Mouse (Mus musculus): Measurements from ENCODE around the gene Fat3. TPM values are rescaled to one million over a fixed set of nuclear protein-coding genes. Genes with fewer than 3 reads are reported as not detected.

The Fat3 gene
- polyA plus RNA-seq, 1 experiment from 2014 or later: 0.20 TPM

DNA sequence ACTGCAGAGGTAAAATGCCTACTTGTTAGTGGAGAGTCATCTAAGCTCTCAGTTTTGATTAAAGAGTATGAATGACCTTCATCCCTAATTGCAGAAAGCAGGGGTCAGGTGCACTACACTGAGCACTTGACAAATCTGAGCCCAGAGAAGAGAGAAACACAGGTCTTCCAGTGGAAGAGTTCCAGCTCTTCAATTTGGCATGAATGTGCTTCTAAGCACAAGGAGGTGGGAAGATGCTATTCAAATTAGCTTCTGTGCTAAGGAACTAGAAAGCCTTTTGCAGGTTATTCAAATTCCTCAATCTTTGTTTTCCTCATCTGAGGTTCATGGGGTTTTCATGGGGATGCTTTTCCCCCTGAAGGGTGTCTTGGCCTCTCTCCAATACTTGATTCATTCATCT lies 194.9 kb downstream of the Fat3 start:
- Histone ChIP-seq H3K27me3 (replicated peaks; ENCODE audit: control insufficient read depth, insufficient read depth, low read length) (no peaks in the 10 kb centered on the region), H3K36me3 (ENCODE audit: control insufficient read depth, insufficient read depth) (no peaks in the 10 kb centered on the region), H3K27ac (ENCODE audit: low read depth, low read length) (no peak overlapping the region), H3K9ac (ENCODE audit: low read depth, low read length) (no peak overlapping the region), H3K4me1 (replicated peaks; ENCODE audit: control insufficient read depth, insufficient read depth, low read length) (no peaks in the 10 kb centered on the region), H3K4me3 (ENCODE audit: low read depth, low read length) (no peak overlapping the region), H3K4me2 (replicated peaks; ENCODE audit: low read depth) (no peak overlapping the region), H3K9me3 (ENCODE audit: control insufficient read depth) (no peaks in the 10 kb centered on the region)
- ATAC-seq: no peak
- no peak for TF ChIP-seq CTCF (IDR thresholded peaks at IDR 0.05; ENCODE audit: low read depth)

DNA sequence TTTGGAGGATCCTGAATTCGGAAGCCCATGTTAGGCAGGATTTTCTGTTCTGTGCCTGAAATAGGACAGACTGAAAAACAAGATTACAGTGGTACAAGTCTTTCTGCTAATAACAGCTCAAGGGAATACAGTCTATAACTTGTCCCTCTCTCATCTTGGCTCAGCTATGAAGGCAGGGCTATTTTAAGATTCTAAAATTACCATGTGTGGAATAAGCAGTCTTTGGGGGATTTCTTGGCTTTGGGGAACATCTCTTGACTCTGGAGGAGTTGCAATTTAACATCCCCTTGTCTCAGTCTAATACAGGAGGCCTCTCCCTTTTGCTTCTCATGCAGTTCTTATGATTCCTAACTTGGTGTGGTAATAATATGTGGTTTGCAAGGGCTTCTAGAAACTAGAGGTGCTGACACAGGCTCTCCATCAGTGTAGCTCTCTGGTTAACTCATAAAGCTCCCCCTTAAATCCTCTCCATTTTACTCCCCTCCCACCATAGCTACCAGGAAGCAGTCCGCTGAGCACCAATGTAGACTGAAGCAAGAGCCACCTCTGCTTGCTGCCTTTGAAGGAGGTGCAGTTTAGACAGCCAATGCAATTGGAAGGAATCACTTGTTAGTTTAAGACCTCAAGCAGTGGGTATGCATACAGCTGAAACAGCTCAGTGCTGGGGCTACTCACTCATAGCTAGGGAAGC lies 195.5 kb downstream of the Fat3 start:
- H3K27ac ChIP-seq (ENCODE audit: low read depth, low read length): no peak overlapping the region
- WGBS: 93% methylated on average over 2 of the region's 2 CpGs

DNA sequence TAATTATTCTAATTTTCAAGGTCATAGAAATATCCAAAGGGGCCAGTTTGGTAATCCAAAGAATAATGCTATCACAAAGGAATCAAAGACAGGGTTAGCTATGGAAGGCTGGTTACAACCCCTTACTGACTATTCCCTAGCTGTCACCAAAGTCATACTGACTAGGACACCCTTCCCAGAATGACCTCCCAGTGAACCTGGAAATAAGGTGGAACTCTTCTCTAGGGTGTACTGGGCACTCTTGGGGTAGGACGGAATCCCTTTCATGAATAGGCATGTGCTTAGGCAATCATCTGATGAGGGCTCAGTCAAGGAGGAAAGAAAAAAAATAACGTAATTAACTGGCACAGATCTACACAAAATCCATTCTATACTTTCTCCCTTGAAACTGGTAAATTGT lies 196.1 kb downstream of the Fat3 start:
- Histone ChIP-seq H3K9me3 (ENCODE audit: control insufficient read depth) (no peaks in the 10 kb centered on the region), H3K4me3 (ENCODE audit: low read depth, low read length) (no peak overlapping the region), H3K4me1 (replicated peaks; ENCODE audit: control insufficient read depth, insufficient read depth, low read length) (no peaks in the 10 kb centered on the region), H3K27me3 (replicated peaks; ENCODE audit: control insufficient read depth, insufficient read depth, low read length) (no peaks in the 10 kb centered on the region), H3K36me3 (ENCODE audit: control insufficient read depth, insufficient read depth) (no peaks in the 10 kb centered on the region), H3K4me2 (replicated peaks; ENCODE audit: low read depth) (no peak overlapping the region), H3K27ac (ENCODE audit: low read depth, low read length) (no peak overlapping the region), H3K9ac (ENCODE audit: low read depth, low read length) (no peak overlapping the region)
- no peak for ATAC-seq
- WGBS: 82% methylated on average over 2 of the region's 2 CpGs
- no peak for TF ChIP-seq CTCF (IDR thresholded peaks at IDR 0.05; ENCODE audit: low read depth)

More for the DNA sequence above, 195.5 kb downstream of the Fat3 start:
- H3K4me2 ChIP-seq (replicated peaks; ENCODE audit: low read depth): no peak overlapping the region
- no peak for TF ChIP-seq CTCF (IDR thresholded peaks at IDR 0.05; ENCODE audit: low read depth)
- no peaks in the 10 kb centered on the region for H3K9me3 ChIP-seq (ENCODE audit: control insufficient read depth)
- H3K4me1 ChIP-seq (replicated peaks; ENCODE audit: control insufficient read depth, insufficient read depth, low read length): no peaks in the 10 kb centered on the region
- no peaks in the 10 kb centered on the region for H3K27me3 ChIP-seq (replicated peaks; ENCODE audit: control insufficient read depth, insufficient read depth, low read length)
- no peak overlapping the region for H3K9ac ChIP-seq (ENCODE audit: low read depth, low read length)
- H3K4me3 ChIP-seq (ENCODE audit: low read depth, low read length): no peak overlapping the region
- H3K36me3 ChIP-seq (ENCODE audit: control insufficient read depth, insufficient read depth): no peaks in the 10 kb centered on the region
- ATAC-seq: no peak

DNA sequence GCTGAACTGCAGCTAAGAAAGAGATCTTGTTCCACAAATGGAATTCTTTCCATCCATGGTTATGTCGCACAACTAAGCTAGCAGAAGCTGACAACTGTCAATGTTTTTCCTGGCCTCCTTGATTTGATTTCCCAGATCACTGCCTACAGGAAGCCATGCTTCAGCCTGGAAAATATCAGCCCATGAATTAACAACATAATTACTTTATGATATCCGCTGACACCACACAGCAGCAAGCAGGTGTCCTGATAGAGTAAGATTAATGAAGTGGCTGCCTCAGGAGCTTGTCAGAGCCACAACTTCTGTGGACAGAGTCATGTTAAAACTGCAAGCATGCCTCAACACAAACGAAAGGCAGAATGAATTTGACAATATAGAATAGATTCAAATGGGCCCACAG lies 198.6 kb downstream of the Fat3 start:
- 22% methylated on average over 3 of the region's 3 CpGs for WGBS
- TF ChIP-seq CTCF (IDR thresholded peaks at IDR 0.05; ENCODE audit: low read depth): no peak
- H3K9me3 ChIP-seq (ENCODE audit: control insufficient read depth): no peaks in the 10 kb centered on the region

DNA sequence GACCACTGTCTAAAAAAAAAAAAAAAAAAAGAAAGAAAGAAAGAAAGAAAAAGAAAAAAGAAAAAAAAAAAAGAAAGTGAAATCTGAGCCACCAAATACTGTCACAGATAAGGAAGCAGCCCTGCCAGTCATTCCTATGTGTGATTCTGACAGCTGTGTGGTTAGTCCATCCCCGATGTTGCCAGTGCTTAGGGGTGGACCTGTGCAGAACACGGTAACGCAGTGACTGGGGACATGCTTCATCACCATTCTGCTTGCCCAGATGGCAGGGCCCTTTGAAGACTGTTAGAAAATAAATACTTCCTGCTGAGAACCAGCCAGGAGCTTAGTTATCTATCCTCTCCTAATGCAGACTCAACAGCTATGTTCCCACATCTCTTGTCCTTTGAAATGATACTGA lies 203.2 kb downstream of the Fat3 start:
- Histone ChIP-seq H3K36me3 (ENCODE audit: control insufficient read depth, insufficient read depth) (no peaks in the 10 kb centered on the region), H3K9me3 (ENCODE audit: control insufficient read depth) (no peaks in the 10 kb centered on the region), H3K27ac (ENCODE audit: low read depth, low read length) (no peak overlapping the region), H3K4me1 (replicated peaks; ENCODE audit: control insufficient read depth, insufficient read depth, low read length) (no peaks in the 10 kb centered on the region), H3K4me2 (replicated peaks; ENCODE audit: low read depth) (no peak overlapping the region), H3K4me3 (ENCODE audit: low read depth, low read length) (no peak overlapping the region), H3K9ac (ENCODE audit: low read depth, low read length) (no peak overlapping the region), H3K27me3 (replicated peaks; ENCODE audit: control insufficient read depth, insufficient read depth, low read length) (no peaks in the 10 kb centered on the region)
- no peak for TF ChIP-seq CTCF (IDR thresholded peaks at IDR 0.05; ENCODE audit: low read depth)
- ATAC-seq: no peak
- WGBS: 71% methylated on average over 3 of the region's 3 CpGs

More for the DNA sequence above, 198.6 kb downstream of the Fat3 start:
- no peaks in the 10 kb centered on the region for H3K36me3 ChIP-seq (ENCODE audit: control insufficient read depth, insufficient read depth)
- no peak overlapping the region for H3K27ac ChIP-seq (ENCODE audit: low read depth, low read length)
- H3K4me2 ChIP-seq (replicated peaks; ENCODE audit: low read depth): no peak overlapping the region
- H3K4me1 ChIP-seq (replicated peaks; ENCODE audit: control insufficient read depth, insufficient read depth, low read length): no peaks in the 10 kb centered on the region
- no peaks in the 10 kb centered on the region for H3K27me3 ChIP-seq (replicated peaks; ENCODE audit: control insufficient read depth, insufficient read depth, low read length)
- H3K9ac ChIP-seq (ENCODE audit: low read depth, low read length): no peak overlapping the region
- ATAC-seq: no peak
- H3K4me3 ChIP-seq (ENCODE audit: low read depth, low read length): no peak overlapping the region

DNA sequence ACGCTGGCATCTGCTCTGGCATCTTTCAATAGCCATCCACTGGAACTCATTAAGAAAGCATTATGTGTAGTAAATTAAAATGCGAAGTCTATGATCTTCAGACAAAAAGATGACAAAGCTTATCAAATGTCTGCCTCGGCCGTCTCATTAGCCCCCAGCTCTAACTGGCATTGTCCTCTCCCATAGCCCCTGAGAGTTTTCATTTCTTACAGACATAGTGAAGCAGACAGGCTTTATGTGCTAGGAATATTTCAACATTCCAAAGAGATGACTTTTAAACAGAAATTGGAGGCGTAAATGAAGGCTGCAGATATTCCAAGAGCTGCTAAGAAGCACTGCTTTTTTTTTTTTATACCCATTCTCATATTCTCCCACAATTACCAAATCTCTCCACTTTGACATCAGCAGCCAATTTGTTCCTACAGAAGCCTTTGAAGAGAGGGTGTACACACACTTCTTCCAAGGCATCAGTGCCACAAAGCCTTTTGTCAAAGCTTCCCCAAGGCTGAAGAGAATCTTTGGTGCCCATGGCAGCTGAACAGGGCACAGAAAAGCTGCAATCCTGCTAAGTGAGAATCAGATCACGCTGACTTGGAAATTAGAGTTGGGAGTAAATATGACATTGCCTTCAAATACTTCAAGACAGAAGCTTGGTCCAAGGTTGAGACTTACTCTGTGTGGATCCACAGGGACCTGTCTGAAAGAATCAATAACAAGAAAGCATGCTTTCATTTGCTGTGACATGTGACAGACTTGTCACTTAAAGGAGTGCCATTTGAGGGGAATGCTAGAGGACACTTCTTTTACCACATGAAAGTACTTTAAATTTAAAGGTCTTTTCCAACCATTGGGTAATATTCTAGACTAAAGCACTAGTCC lies 206.9 kb downstream of the Fat3 start:
- no peak for TF ChIP-seq CTCF (IDR thresholded peaks at IDR 0.05; ENCODE audit: low read depth)
- H3K27ac ChIP-seq (ENCODE audit: low read depth, low read length): no peak overlapping the region
- ATAC-seq: no peak
- no peak overlapping the region for H3K4me3 ChIP-seq (ENCODE audit: low read depth, low read length)
- no peaks in the 10 kb centered on the region for H3K27me3 ChIP-seq (replicated peaks; ENCODE audit: control insufficient read depth, insufficient read depth, low read length)
- no peaks in the 10 kb centered on the region for H3K4me1 ChIP-seq (replicated peaks; ENCODE audit: control insufficient read depth, insufficient read depth, low read length)
- WGBS: 86% methylated on average over 6 of the region's 6 CpGs
- no peak overlapping the region for H3K4me2 ChIP-seq (replicated peaks; ENCODE audit: low read depth)
- H3K36me3 ChIP-seq (ENCODE audit: control insufficient read depth, insufficient read depth): no peaks in the 10 kb centered on the region
- no peaks in the 10 kb centered on the region for H3K9me3 ChIP-seq (ENCODE audit: control insufficient read depth)
- H3K9ac ChIP-seq (ENCODE audit: low read depth, low read length): no peak overlapping the region
